Mouse (Mus musculus): Measurements from ENCODE around the gene Tes. TPM values are rescaled to one million over a fixed set of nuclear protein-coding genes. Genes with fewer than 3 reads are reported as not detected.

Gene Tes
- polyA plus RNA-seq, 1 experiment from 2014 or later, result 4.0 TPM

DNA sequence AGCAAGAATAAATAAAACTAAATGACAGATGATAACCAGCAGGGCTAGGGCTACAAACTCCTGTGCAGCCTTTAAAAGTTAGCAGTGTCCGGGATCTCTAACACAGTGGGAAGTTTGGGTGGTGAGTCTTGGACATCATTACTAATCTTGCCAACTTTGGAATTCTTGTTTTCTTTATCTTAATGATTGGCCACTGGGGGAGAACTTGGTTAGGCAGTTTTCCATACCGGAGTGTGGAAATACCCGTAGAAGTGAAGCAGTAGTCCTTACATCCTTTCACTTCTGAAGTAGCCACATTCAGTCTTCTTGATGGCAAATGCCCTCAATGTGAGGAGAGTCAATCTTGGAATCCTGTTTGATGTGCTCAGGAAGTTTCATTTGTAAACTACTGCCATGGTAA, 7.0 kb downstream of the Tes start:
- Histone ChIP-seq H3K36me3 (ENCODE audit: control insufficient read depth, insufficient read depth) (no peaks in the 10 kb centered on the region), H3K27ac (ENCODE audit: low read length) (no peak overlapping the region), H3K27me3 (ENCODE audit: control insufficient read depth, insufficient read depth, low read depth, low read length) (no peaks in the 10 kb centered on the region), H3K9ac (ENCODE audit: low read depth, low read length) (no peak overlapping the region), H3K9me3 (replicated peaks; ENCODE audit: control insufficient read depth, low read length) (no peaks in the 10 kb centered on the region), H3K4me1 (ENCODE audit: control insufficient read depth, low read depth, low read length) (no peaks in the 10 kb centered on the region), H3K4me2 (ENCODE audit: low read depth, low read length) (no peak overlapping the region), H3K4me3 (ENCODE audit: low read depth, low read length) (no peak overlapping the region)
- WGBS (ENCODE audit: insufficient replicate concordance), result 76% methylated on average over 3 of the region's 3 CpGs
- no peak for ATAC-seq (ENCODE audit: low read depth)

DNA sequence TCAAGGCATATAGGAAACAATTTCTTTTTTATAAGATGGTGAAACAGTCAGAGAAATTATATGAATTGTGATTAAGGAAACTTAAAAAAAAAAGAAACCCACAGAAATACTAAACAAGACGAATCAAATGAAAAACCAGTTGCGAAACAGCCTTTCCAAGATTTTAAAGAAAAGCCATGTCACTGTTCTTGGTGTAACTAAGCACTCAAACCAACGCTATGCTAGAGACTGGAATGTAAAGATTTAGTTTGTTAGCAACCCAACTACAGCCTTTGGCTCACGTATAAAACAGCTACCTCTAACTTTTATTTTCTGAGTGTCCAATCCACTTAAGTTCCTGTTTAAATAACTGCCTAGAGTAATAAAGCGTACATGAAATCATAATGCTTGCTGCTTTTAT, 7.4 kb downstream of the Tes start:
- Histone ChIP-seq H3K4me1 (ENCODE audit: control insufficient read depth, low read depth, low read length) (no peaks in the 10 kb centered on the region), H3K27ac (ENCODE audit: low read length) (no peak overlapping the region), H3K4me2 (ENCODE audit: low read depth, low read length) (no peak overlapping the region), H3K36me3 (ENCODE audit: control insufficient read depth, insufficient read depth) (no peaks in the 10 kb centered on the region), H3K4me3 (ENCODE audit: low read depth, low read length) (no peak overlapping the region), H3K9me3 (replicated peaks; ENCODE audit: control insufficient read depth, low read length) (no peaks in the 10 kb centered on the region), H3K27me3 (ENCODE audit: control insufficient read depth, insufficient read depth, low read depth, low read length) (no peaks in the 10 kb centered on the region), H3K9ac (ENCODE audit: low read depth, low read length) (no peak overlapping the region)
- ATAC-seq (ENCODE audit: low read depth), result no peak
- 59% methylated on average over 5 of the region's 5 CpGs for WGBS (ENCODE audit: insufficient replicate concordance)

DNA sequence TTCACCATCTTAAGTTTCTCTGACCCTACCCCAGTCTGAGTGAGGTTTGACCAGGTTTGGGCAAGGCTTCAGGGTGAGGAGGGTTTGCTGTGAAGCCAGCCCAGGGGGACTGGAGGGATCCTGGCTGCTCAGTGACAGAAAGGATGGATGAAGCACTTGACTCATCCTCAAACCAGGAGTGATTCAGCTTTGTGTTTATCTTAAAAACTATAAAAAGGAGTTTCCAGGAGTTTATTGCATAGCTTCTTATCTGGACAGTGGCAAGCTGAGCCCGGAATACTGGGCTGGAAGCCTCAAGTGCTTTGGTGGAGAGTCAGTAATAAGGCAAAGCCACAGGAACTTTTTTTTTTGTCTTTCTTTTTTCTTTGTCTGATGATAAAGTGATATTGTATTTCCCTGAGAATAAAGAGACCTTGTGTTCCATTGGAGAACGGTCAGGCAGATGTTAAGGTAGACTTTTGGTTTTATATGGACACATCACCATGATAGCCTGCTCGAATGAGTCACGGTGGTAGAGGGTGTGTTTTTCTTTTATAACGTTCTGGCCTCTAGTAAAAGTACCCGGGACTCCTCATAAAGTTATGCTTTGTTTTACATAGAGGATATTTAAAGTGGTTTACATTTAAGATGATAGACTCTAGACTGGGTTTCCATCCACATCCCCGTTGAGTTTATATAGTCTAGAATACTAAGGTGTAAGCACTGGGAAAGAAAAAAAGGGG, 8.0 kb downstream of the Tes start:
- H3K4me1 ChIP-seq (ENCODE audit: control insufficient read depth, low read depth, low read length), result no peaks in the 10 kb centered on the region
- H3K9me3 ChIP-seq (replicated peaks; ENCODE audit: control insufficient read depth, low read length), result no peaks in the 10 kb centered on the region
- no peak overlapping the region for H3K27ac ChIP-seq (ENCODE audit: low read length)
- H3K27me3 ChIP-seq (ENCODE audit: control insufficient read depth, insufficient read depth, low read depth, low read length), result no peaks in the 10 kb centered on the region
- H3K36me3 ChIP-seq (ENCODE audit: control insufficient read depth, insufficient read depth), result no peaks in the 10 kb centered on the region
- WGBS (ENCODE audit: insufficient replicate concordance), result 52% methylated on average over 7 of the region's 7 CpGs
- H3K4me2 ChIP-seq (ENCODE audit: low read depth, low read length), result no peak overlapping the region
- no peak overlapping the region for H3K4me3 ChIP-seq (ENCODE audit: low read depth, low read length)
- no peak overlapping the region for H3K9ac ChIP-seq (ENCODE audit: low read depth, low read length)
- ATAC-seq (ENCODE audit: low read depth), result no peak

DNA sequence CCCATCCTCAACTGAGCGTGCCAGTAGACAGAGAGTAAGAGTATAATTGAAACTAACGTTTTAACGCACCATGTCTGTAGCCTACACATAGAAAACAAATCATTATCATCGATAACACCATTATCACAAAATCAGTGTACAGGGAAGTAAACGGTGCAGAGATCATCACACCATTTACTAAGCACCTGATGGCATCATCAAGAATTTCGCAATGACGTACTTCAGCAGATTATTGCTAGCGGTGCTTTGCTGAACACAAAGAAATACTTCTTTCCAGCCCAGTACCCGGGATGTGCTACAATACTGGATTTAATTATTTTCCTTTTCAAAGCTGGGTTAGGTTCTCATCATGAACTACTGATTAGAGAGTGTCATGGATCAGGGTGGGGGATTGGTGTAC, 12.3 kb downstream of the Tes start:
- no peak for ATAC-seq (ENCODE audit: low read depth)
- H3K27me3 ChIP-seq (ENCODE audit: control insufficient read depth, insufficient read depth, low read depth, low read length), result no peaks in the 10 kb centered on the region
- H3K9me3 ChIP-seq (replicated peaks; ENCODE audit: control insufficient read depth, low read length), result no peaks in the 10 kb centered on the region
- no peak overlapping the region for H3K9ac ChIP-seq (ENCODE audit: low read depth, low read length)
- no peak overlapping the region for H3K4me3 ChIP-seq (ENCODE audit: low read depth, low read length)
- no peak overlapping the region for H3K4me2 ChIP-seq (ENCODE audit: low read depth, low read length)
- H3K27ac ChIP-seq (ENCODE audit: low read length), result no peak overlapping the region
- H3K36me3 ChIP-seq (ENCODE audit: control insufficient read depth, insufficient read depth), result no peaks in the 10 kb centered on the region
- H3K4me1 ChIP-seq (ENCODE audit: control insufficient read depth, low read depth, low read length), result no peaks in the 10 kb centered on the region
- WGBS (ENCODE audit: insufficient replicate concordance), result 66% methylated on average over 9 of the region's 9 CpGs

GRCm38 (mm10) chr6:17077720-17078119, 12.8 kb downstream of the Tes start:
- Histone ChIP-seq H3K36me3 (ENCODE audit: control insufficient read depth, insufficient read depth) (no peaks in the 10 kb centered on the region), H3K4me2 (ENCODE audit: low read depth, low read length) (no peak overlapping the region), H3K27me3 (ENCODE audit: control insufficient read depth, insufficient read depth, low read depth, low read length) (no peaks in the 10 kb centered on the region), H3K4me3 (ENCODE audit: low read depth, low read length) (no peak overlapping the region), H3K27ac (ENCODE audit: low read length) (no peak overlapping the region), H3K4me1 (ENCODE audit: control insufficient read depth, low read depth, low read length) (no peaks in the 10 kb centered on the region), H3K9me3 (replicated peaks; ENCODE audit: control insufficient read depth, low read length) (no peaks in the 10 kb centered on the region), H3K9ac (ENCODE audit: low read depth, low read length) (no peak overlapping the region)
- no peak for ATAC-seq (ENCODE audit: low read depth)
- 45% methylated on average over 3 of the region's 3 CpGs for WGBS (ENCODE audit: insufficient replicate concordance)

GRCm38 (mm10) chr6:17079304-17079703, 14.4 kb downstream of the Tes start:
- Histone ChIP-seq H3K4me2 (ENCODE audit: low read depth, low read length) (no peak overlapping the region), H3K9me3 (replicated peaks; ENCODE audit: control insufficient read depth, low read length) (no peaks in the 10 kb centered on the region), H3K27me3 (ENCODE audit: control insufficient read depth, insufficient read depth, low read depth, low read length) (no peaks in the 10 kb centered on the region), H3K4me1 (ENCODE audit: control insufficient read depth, low read depth, low read length) (no peaks in the 10 kb centered on the region), H3K27ac (ENCODE audit: low read length) (no peak overlapping the region), H3K4me3 (ENCODE audit: low read depth, low read length) (no peak overlapping the region), H3K9ac (ENCODE audit: low read depth, low read length) (no peak overlapping the region), H3K36me3 (ENCODE audit: control insufficient read depth, insufficient read depth) (no peaks in the 10 kb centered on the region)
- no peak for ATAC-seq (ENCODE audit: low read depth)
- WGBS (ENCODE audit: insufficient replicate concordance), result 50% methylated on average over 5 of the region's 5 CpGs

- Histone ChIP-seq H3K9me3 (replicated peaks; ENCODE audit: control insufficient read depth, low read length) (no peaks in the 10 kb centered on the region), H3K27me3 (ENCODE audit: control insufficient read depth, insufficient read depth, low read depth, low read length) (no peaks in the 10 kb centered on the region), H3K4me1 (ENCODE audit: control insufficient read depth, low read depth, low read length) (no peaks in the 10 kb centered on the region), H3K4me3 (ENCODE audit: low read depth, low read length) (no peak overlapping the region), H3K27ac (ENCODE audit: low read length) (no peak overlapping the region), H3K4me2 (ENCODE audit: low read depth, low read length) (no peak overlapping the region), H3K36me3 (ENCODE audit: control insufficient read depth, insufficient read depth) (no peaks in the 10 kb centered on the region), H3K9ac (ENCODE audit: low read depth, low read length) (no peak overlapping the region)
- no peak for ATAC-seq (ENCODE audit: low read depth)
- WGBS (ENCODE audit: insufficient replicate concordance), result 65% methylated on average over 5 of the region's 5 CpGs
Measured at GRCm38 (mm10) chr6:17079826-17080225, 14.9 kb downstream of the Tes start.

DNA sequence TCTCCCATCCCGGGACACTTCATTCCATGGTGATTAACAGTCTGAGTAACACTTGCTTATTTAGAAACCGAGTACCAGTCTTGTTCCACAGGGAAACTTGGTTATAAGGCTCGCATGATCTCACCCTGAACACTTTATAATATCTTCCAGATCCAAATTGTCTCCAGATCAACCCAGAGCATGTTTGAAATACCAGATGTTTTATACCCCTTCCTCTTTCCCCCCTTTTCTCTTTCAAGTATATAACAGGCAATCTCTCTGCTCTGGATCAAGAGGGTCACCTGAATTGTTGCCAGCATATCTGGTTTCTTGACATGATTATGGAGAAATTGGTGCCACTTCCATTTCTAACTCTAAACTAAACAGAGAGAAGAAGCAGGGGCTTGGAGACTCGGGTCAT, 17.3 kb downstream of the Tes start:
- Histone ChIP-seq H3K36me3 (ENCODE audit: control insufficient read depth, insufficient read depth) (no peaks in the 10 kb centered on the region), H3K27ac (ENCODE audit: low read length) (no peak overlapping the region), H3K27me3 (ENCODE audit: control insufficient read depth, insufficient read depth, low read depth, low read length) (no peaks in the 10 kb centered on the region), H3K4me2 (ENCODE audit: low read depth, low read length) (no peak overlapping the region), H3K9me3 (replicated peaks; ENCODE audit: control insufficient read depth, low read length) (no peaks in the 10 kb centered on the region), H3K9ac (ENCODE audit: low read depth, low read length) (no peak overlapping the region), H3K4me3 (ENCODE audit: low read depth, low read length) (no peak overlapping the region), H3K4me1 (ENCODE audit: control insufficient read depth, low read depth, low read length) (no peaks in the 10 kb centered on the region)
- ATAC-seq (ENCODE audit: low read depth), result no peak
- WGBS (ENCODE audit: insufficient replicate concordance), result 49% methylated on average over 4 of the region's 4 CpGs

- Histone ChIP-seq H3K4me1 (ENCODE audit: control insufficient read depth, low read depth, low read length) (no peaks in the 10 kb centered on the region), H3K27ac (ENCODE audit: low read length) (no peak overlapping the region), H3K9me3 (replicated peaks; ENCODE audit: control insufficient read depth, low read length) (no peaks in the 10 kb centered on the region), H3K36me3 (ENCODE audit: control insufficient read depth, insufficient read depth) (no peaks in the 10 kb centered on the region), H3K4me2 (ENCODE audit: low read depth, low read length) (no peak overlapping the region), H3K27me3 (ENCODE audit: control insufficient read depth, insufficient read depth, low read depth, low read length) (no peaks in the 10 kb centered on the region), H3K9ac (ENCODE audit: low read depth, low read length) (no peak overlapping the region), H3K4me3 (ENCODE audit: low read depth, low read length) (no peak overlapping the region)
- no peak for ATAC-seq (ENCODE audit: low read depth)
- WGBS (ENCODE audit: insufficient replicate concordance), result 74% methylated on average over 5 of the region's 5 CpGs
Measured at GRCm38 (mm10) chr6:17082800-17083199, 17.9 kb downstream of the Tes start.

All from liver, embryonic 16.5 days (tissue).